Mouse (Mus musculus) ES-E14 (cell line): Measurements from ENCODE around the gene Il17d.

Experiments
- CHD2 ChIP-seq: IDR thresholded peaks from 2 replicates; pipeline ENCODE4 v1.6.1; 2014; ENCODE audit warnings: mild to moderate bottlenecking, low read depth, low read length, inconsistent platforms
- HCFC1 ChIP-seq: IDR thresholded peaks from 2 replicates; pipeline ENCODE4 v1.6.1; 2012; ENCODE audit warnings: low read length, inconsistent platforms, borderline replicate concordance; ENCODE audit not compliant: insufficient read depth
- MAFK ChIP-seq: IDR thresholded peaks from 2 replicates; pipeline ENCODE4 v1.6.1; 2014; ENCODE audit warnings: mild to moderate bottlenecking, low read depth, low read length, inconsistent platforms; ENCODE audit not compliant: insufficient read depth
- ZC3H11A ChIP-seq: IDR thresholded peaks from 2 replicates; pipeline ENCODE4 v1.6.1; 2012; ENCODE audit warnings: low read depth, mild to moderate bottlenecking, inconsistent platforms, low read length, borderline replicate concordance
- ZNF384 ChIP-seq: IDR thresholded peaks from 2 replicates; pipeline ENCODE4 v1.6.1; 2012; ENCODE audit warnings: low read depth, low read length, inconsistent platforms

DNA sequence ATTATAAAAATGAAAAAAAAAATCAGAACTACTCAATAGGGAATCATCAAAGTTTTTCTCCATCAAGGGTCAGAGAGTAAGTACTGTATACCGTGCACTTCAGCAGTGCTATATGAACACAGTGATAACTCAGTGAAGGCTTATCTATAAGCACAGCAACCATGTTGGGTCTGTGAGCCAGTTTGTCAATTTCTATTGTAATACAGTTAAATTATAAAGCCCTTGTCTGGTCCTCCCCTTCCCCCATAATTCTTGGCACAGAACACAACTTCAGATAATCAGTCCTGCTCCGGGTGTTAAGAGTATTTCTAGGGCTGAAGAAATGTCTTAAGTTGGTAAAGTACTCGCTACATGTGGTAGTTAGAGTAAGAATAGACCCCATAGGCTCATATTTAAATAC lies 67.3 kb downstream of the Il17d start:
- TF ChIP-seq ZNF384 (no peak), HCFC1 (no peak), MAFK (no peak), CHD2 (no peak), ZC3H11A (no peak)
